Mouse (Mus musculus) brain, embryonic 14.5 days (tissue): ENCODE results near the gene Ptgir.

ENCODE experiments used
- CTCF ChIP-seq: fragments of 200-500 bp; IDR thresholded peaks from 2 replicates; pipeline ENCODE4 v1.5.1; 2012; ENCODE audit warnings: inconsistent platforms, mild to moderate bottlenecking, moderate library complexity, borderline replicate concordance; ENCODE audit not compliant: insufficient read depth, insufficient read length; ENCODE audit errors: extremely low read depth
- POLR2A ChIP-seq: fragments of 200-500 bp; IDR thresholded peaks from 2 replicates; pipeline ENCODE4 v1.6.1; 2012; ENCODE audit warnings: mild to moderate bottlenecking, inconsistent platforms, borderline replicate concordance; ENCODE audit not compliant: poor library complexity, insufficient read depth, insufficient read length, severe bottlenecking; ENCODE audit errors: extremely low read depth

DNA sequence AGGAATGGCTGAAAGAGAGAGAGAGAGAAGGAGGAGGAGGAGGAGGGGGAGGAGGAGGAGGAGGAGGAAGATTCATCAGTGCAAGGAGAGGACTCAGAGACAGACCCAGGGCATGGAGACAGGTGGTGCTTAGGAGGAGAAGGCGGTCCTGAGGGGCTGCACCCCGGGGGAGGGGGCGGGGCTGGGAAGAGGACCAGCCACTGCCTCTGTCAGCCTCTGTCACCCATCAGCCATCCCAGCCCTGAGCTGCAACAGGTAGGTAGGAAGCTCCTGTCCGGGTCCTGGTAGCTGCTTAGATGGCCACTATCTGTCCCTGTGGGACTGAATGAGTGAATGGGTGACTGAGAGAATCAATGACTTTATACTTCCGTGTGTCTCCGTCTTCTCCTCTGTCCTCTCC, 12.7 kb upstream of the Ptgir start:
- TF ChIP-seq CTCF (no peak), POLR2A (no peak)
